ENCODE assay signal across 21 mouse cellular contexts in the genomic region with DNA sequence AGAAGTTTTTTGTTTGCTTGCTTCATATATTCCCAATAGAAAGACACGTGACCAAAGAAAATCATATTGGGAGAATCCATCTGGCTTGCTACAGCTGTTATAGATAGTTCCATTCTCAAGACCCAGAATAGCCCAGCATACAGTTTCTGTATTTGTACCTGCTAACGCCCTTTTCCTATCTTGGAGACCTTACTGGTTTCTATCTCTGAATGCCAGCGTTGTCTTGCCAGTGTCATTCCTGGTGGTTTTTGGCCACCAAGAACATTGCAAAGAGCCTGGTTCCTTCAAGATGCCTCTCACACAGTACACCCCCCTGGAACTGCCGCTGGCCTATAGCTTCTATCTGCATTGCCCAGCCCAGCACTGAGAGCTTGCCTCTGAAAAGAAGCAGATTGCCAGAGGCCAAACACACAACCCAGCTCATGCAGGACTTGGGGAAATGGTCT. TPM values are rescaled to one million over a fixed set of nuclear protein-coding genes. Genes with fewer than 3 reads are reported as not detected.
DNase-seq lines count a peak whose midpoint lies in the region; ATAC-seq and TF ChIP-seq lines count a peak whose summit lies in the region.
"Had no signal": no experiment of that assay in that cellular context is flagged by ENCODE, and none has a peak within 500 bp of the region (broad histone marks: within the 10 kb centered on the region; RNA-seq: fewer than 3 reads in every experiment).

No protein-coding gene starts in this region.

- H3K36me3 ChIP-seq in MEL (ENCODE audit: control insufficient read depth in 1 of 2, insufficient read depth in 2 of 2, low read length in 2 of 2), result peaks cover 0 to 61% of the 10 kb centered on the region in 2 experiments; a peak in 2 of 4 replicates
- no peaks in the 10 kb centered on the region for H3K36me3 ChIP-seq in liver, embryonic 11.5 days (ENCODE audit: control insufficient read depth, insufficient read depth, low read length)
- H3K36me3 ChIP-seq in embryonic facial prominence, embryonic 10.5 days (replicated peaks), result no peaks in the 10 kb centered on the region
- H3K36me3 ChIP-seq: lung, embryonic 15.5 days; midbrain, embryonic 13.5 days had no signal

- no peaks in the 10 kb centered on the region for H3K27me3 ChIP-seq in MEL (ENCODE audit: control insufficient read depth in 1 of 2, insufficient read depth in 2 of 2, low read length in 2 of 2)
- peaks cover 40% of the 10 kb centered on the region for H3K27me3 ChIP-seq in liver, embryonic 11.5 days (replicated peaks; ENCODE audit: control insufficient read depth, insufficient read depth, low read length)
- H3K27me3 ChIP-seq in embryonic facial prominence, embryonic 10.5 days (replicated peaks; ENCODE audit: low read depth, poor library complexity, severe bottlenecking), result peaks cover 77% of the 10 kb centered on the region

- peak; percentile 49 to 85 for TF ChIP-seq EP300 in MEL (IDR thresholded peaks at IDR 0.05; ENCODE audit: low read depth in 1 of 2, low read length in 2 of 2)

- H3K4me1 ChIP-seq in MEL (ENCODE audit: control insufficient read depth in 1 of 2, insufficient read depth in 2 of 2, low read length in 2 of 2), result peaks cover 34 to 62% of the 10 kb centered on the region in 2 experiments
- peaks cover 8% of the 10 kb centered on the region; the same call in 1 of the 2 replicates for H3K4me1 ChIP-seq in brown adipose tissue, adult 24 weeks (ENCODE audit: control insufficient read depth, insufficient read depth, insufficient read length, low read length)
- peaks cover 42% of the 10 kb centered on the region for H3K4me1 ChIP-seq in liver, embryonic 11.5 days (replicated peaks; ENCODE audit: control insufficient read depth, insufficient read depth, low read length)
- H3K4me1 ChIP-seq in embryonic facial prominence, embryonic 10.5 days, result peaks cover 19% of the 10 kb centered on the region

- peak overlapping the region; percentile 9 to 10; a peak in 3 of 4 replicates for H3K4me3 ChIP-seq in MEL (ENCODE audit: control insufficient read depth in 1 of 2, insufficient read depth in 1 of 2, low read depth in 2 of 2, low read length in 2 of 2)
- H3K4me3 ChIP-seq in brown adipose tissue, adult 24 weeks (ENCODE audit: insufficient read depth, low read depth, low read length), result no peak overlapping the region
- H3K4me3 ChIP-seq in liver, embryonic 11.5 days (ENCODE audit: low read depth, low read length), result no peak overlapping the region
- H3K4me3 ChIP-seq in embryonic facial prominence, embryonic 10.5 days, result no peak overlapping the region
- H3K4me3 ChIP-seq: layer of hippocampus, adult 2 months; left cerebral cortex, adult 2 months; lung, embryonic 15.5 days; midbrain, embryonic 13.5 days had no signal

- TF ChIP-seq POLR2A in MEL (IDR thresholded peaks at IDR 0.05; ENCODE audit: control insufficient read depth in 1 of 2, insufficient read depth in 1 of 2, low read depth in 1 of 2, low read length in 2 of 2, poor library complexity in 1 of 2), result no peak

- peak; percentile 83 for DNase-seq in MEL (ENCODE audit: low read depth, low spot score)
- DNase-seq in liver, embryonic 11.5 days (ENCODE audit: low spot score), result no peak
- no peak for DNase-seq in embryo, embryonic 10.5 days (ENCODE audit: low spot score)
- no peak for DNase-seq in embryonic facial prominence, embryonic 10.5 days (ENCODE audit: low spot score)
- DNase-seq: adrenal gland, postnatal 14 days; cerebellum, adult 9-10 months; gastrocnemius, postnatal 36 days; heart, postnatal 36 days; kidney, adult 11 months had no signal

- H3K9ac ChIP-seq in MEL (ENCODE audit: control insufficient read depth, low read depth, low read length, poor library complexity, severe bottlenecking), result peak overlapping the region; percentile 71
- no peak overlapping the region for H3K9ac ChIP-seq in liver, embryonic 11.5 days (ENCODE audit: low read depth, low read length)
- H3K9ac ChIP-seq: lung, embryonic 15.5 days; midbrain, embryonic 13.5 days had no signal

- no peak for TF ChIP-seq CTCF in MEL (IDR thresholded peaks at IDR 0.05 in 2 of 3, conservative IDR thresholded peaks at IDR 0.05 in 1 of 3; ENCODE audit: control insufficient read depth in 1 of 3, insufficient read depth in 1 of 3, low read depth in 2 of 3, low read length in 3 of 3, poor library complexity in 1 of 3, severe bottlenecking in 1 of 3)

- no peak overlapping the region; the same call in 1 of the 2 replicates for H3K4me2 ChIP-seq in liver, embryonic 11.5 days
- H3K4me2 ChIP-seq: heart, embryonic 11.5 days; lung, embryonic 15.5 days; midbrain, embryonic 13.5 days had no signal

- 63% methylated on average over 4 of the region's 4 CpGs for WGBS in liver, embryonic 11.5 days
- 91% methylated on average over 4 of the region's 4 CpGs for WGBS in embryonic facial prominence, embryonic 10.5 days

- peaks cover 24% of the 10 kb centered on the region for H3K79me2 ChIP-seq in MEL (ENCODE audit: control insufficient read depth, insufficient read depth, low read length, poor library complexity)

- no peaks in the 10 kb centered on the region for H3K9me3 ChIP-seq in MEL (replicated peaks; ENCODE audit: insufficient read depth, low read length)
- H3K9me3 ChIP-seq in liver, embryonic 11.5 days (ENCODE audit: control insufficient read depth, low read length), result no peaks in the 10 kb centered on the region
- no peaks in the 10 kb centered on the region for H3K9me3 ChIP-seq in embryonic facial prominence, embryonic 10.5 days
- H3K9me3 ChIP-seq: lung, embryonic 15.5 days; midbrain, embryonic 13.5 days had no signal

- TF ChIP-seq RAD21 in MEL (IDR thresholded peaks at IDR 0.05; ENCODE audit: low read depth, low read length), result no peak

- H3K27ac ChIP-seq in MEL (ENCODE audit: control insufficient read depth, low read depth, low read length), result peak overlapping the region; percentile 99
- peak overlapping the region; percentile 47; the same call in 1 of the 2 replicates for H3K27ac ChIP-seq in brown adipose tissue, adult 24 weeks (replicated peaks; ENCODE audit: low read depth, low read length)
- H3K27ac ChIP-seq in liver, embryonic 11.5 days (ENCODE audit: low read depth, low read length), result peak overlapping the region; percentile 85
- H3K27ac ChIP-seq in embryonic facial prominence, embryonic 10.5 days (replicated peaks), result no peak overlapping the region
- H3K27ac ChIP-seq: hindbrain, postnatal 0 days; kidney, postnatal 0 days; layer of hippocampus, adult 2 months; left cerebral cortex, adult 2 months; lung, embryonic 15.5 days; macrophage; midbrain, embryonic 13.5 days had no signal

- ATAC-seq in liver, embryonic 11.5 days (replicated peaks; ENCODE audit: low FRiP score), result peak; percentile 52
- ATAC-seq in megakaryocyte-erythroid progenitor cell, adult 5-6 weeks (replicated peaks; ENCODE audit: low FRiP score, low TSS enrichment, poor library complexity, severe bottlenecking), result peak; percentile 67
- ATAC-seq in cerebellum, adult (ENCODE audit: insufficient number of reproducible peaks, low FRiP score, low TSS enrichment), result no peak
- ATAC-seq: forebrain, embryonic 14.5 days; hindbrain, postnatal 0 days; midbrain, embryonic 13.5 days had no signal

TF ChIP-seq in MEL, 35 proteins besides CTCF, POLR2A, EP300 and RAD21 (continues in another document):
- TF ChIP-seq ZKSCAN1 (IDR thresholded peaks at IDR 0.05; ENCODE audit: low read depth, low read length) (no peak), SMC3 (IDR thresholded peaks at IDR 0.05; ENCODE audit: low read depth, low read length) (no peak), ETS1 (IDR thresholded peaks at IDR 0.05; ENCODE audit: low read depth, low read length) (peak; percentile 68), MYC (IDR thresholded peaks at IDR 0.05; ENCODE audit: low read depth, low read length) (no peak), ZMIZ1 (IDR thresholded peaks at IDR 0.05; ENCODE audit: low read depth, low read length) (no peak), MEF2A (IDR thresholded peaks at IDR 0.05; ENCODE audit: extremely low read depth, insufficient replicate concordance, low read depth, low read length, poor library complexity, severe bottlenecking) (no peak), BHLHE40 (IDR thresholded peaks at IDR 0.05; ENCODE audit: borderline replicate concordance, low read depth, low read length) (peak; percentile 58; the same call in 1 of the 2 replicates), UBTF (IDR thresholded peaks at IDR 0.05; ENCODE audit: borderline replicate concordance, insufficient read depth, low read depth, low read length) (no peak), RCOR1 (IDR thresholded peaks at IDR 0.05; ENCODE audit: low read depth, low read length) (peak; percentile 9; the same call in 1 of the 2 replicates), MAX (IDR thresholded peaks at IDR 0.05; ENCODE audit: low read length) (0 out of 2 replicates have a peak, but pooled peaks have one; percentile 66), POLR2AphosphoS5 (IDR thresholded peaks at IDR 0.05; ENCODE audit: borderline replicate concordance, low read depth, low read length) (no peak), GATA1 (IDR thresholded peaks at IDR 0.05; ENCODE audit: low read depth, low read length) (peak; percentile 61), TAL1 (IDR thresholded peaks at IDR 0.05; ENCODE audit: low read length) (peak; percentile 80), MXI1 (IDR thresholded peaks at IDR 0.05; ENCODE audit: low read depth, low read length) (peak; percentile 44; the same call in 1 of the 2 replicates)

RNA-seq across cellular contexts. Expression of a gene that starts 3.4 kb away (rescaled TPM):
- total RNA-seq in MEL (2012; rRNA removed), result 13.4 and 18.0 TPM in 2 replicates
- polyA plus RNA-seq in MEL (2012; ENCODE audit: insufficient read depth in 1 of 2, insufficient read length in 2 of 2, low read depth in 1 of 2, low replicate concordance in 2 of 2, missing spikeins in 1 of 2), result 10 to 100 TPM; 24.8 to 46.0 TPM
- 26.8 and 39.3 TPM in 2 replicates for polyA plus RNA-seq in brown adipose tissue, adult 24 weeks (2012; ENCODE audit: insufficient read depth, insufficient read length, missing spikeins)
- 13.8 and 14.4 TPM in 2 replicates for polyA plus RNA-seq in liver, embryonic 11.5 days (2014; fragmentation: Nextera tagmentation; extraction: Ambion mirVana)
- 31.8 and 38.8 TPM in 2 replicates for total RNA-seq in megakaryocyte-erythroid progenitor cell, adult 5-6 weeks (2014; fragmentation: Nextera tagmentation)
- 18.1 and 22.1 TPM in 2 replicates for total RNA-seq in megakaryocyte-erythroid progenitor cell, adult 5-6 weeks (2017)
- 0.16 and 0.19 TPM in 2 replicates for polyA plus RNA-seq in embryonic facial prominence, embryonic 10.5 days (2016; fragmentation: Nextera tagmentation; extraction: Ambion mirVana)

RNA-seq across cellular contexts. Expression of a gene that starts 44.3 kb away (rescaled TPM):
- 69.0 and 70.8 TPM in 2 replicates for total RNA-seq in MEL (2012; rRNA removed)
- polyA plus RNA-seq in MEL (2012; ENCODE audit: insufficient read depth in 1 of 2, insufficient read length in 2 of 2, low read depth in 1 of 2, low replicate concordance in 2 of 2, missing spikeins in 1 of 2), result 100 to 1,000 TPM in 1 of 2 experiments, 10 to 100 TPM in 1; 72.1 to 244 TPM
- 29.8 and 33.4 TPM in 2 replicates for polyA plus RNA-seq in brown adipose tissue, adult 24 weeks (2012; ENCODE audit: insufficient read depth, insufficient read length, missing spikeins)
- polyA plus RNA-seq in liver, embryonic 11.5 days (2014; fragmentation: Nextera tagmentation; extraction: Ambion mirVana), result 124 and 131 TPM in 2 replicates
- 96.6 and 116 TPM in 2 replicates for total RNA-seq in megakaryocyte-erythroid progenitor cell, adult 5-6 weeks (2014; fragmentation: Nextera tagmentation)
- total RNA-seq in megakaryocyte-erythroid progenitor cell, adult 5-6 weeks (2017), result 251 and 271 TPM in 2 replicates
- polyA plus RNA-seq in embryonic facial prominence, embryonic 10.5 days (2016; fragmentation: Nextera tagmentation; extraction: Ambion mirVana), result 123 and 134 TPM in 2 replicates

Comparison
In these comparisons a context has a peak if more than half of its experiments do, and no peak if none do; other contexts are left out.
1. H3K4me3 ChIP-seq: peak in MEL (2 of 2); none in brown adipose tissue, adult 24 weeks (single experiment), liver, embryonic 11.5 days (single experiment) and embryonic facial prominence, embryonic 10.5 days (single experiment).
2. RNA of a gene that starts 3.4 kb away (polyA plus RNA-seq): 24.8 to 46.0 TPM in MEL, 26.8 to 39.3 TPM in brown adipose tissue, adult 24 weeks and 13.8 to 14.4 TPM in liver, embryonic 11.5 days; 0.16 to 0.19 TPM in embryonic facial prominence, embryonic 10.5 days; every median in the first group is over 10 times any median in the second.